Mouse (Mus musculus) adrenal gland, adult 18-20 months (tissue): ENCODE results near the gene Nr2e3. TPM values are rescaled to one million over a fixed set of nuclear protein-coding genes. Genes with fewer than 3 reads are reported as not detected.
"Not testable (repeated sequence)": the region's sequence is repeated elsewhere in the genome, so short reads cannot be mapped to it uniquely, and the experiment has no call there.

Experiments used
- DNase-seq, 2 experiments: peaks; one replicate each; pipeline ENCODE4 v3.0.0; 2021 to 2022; ENCODE audit warnings: low spot score in 2 of 2
- long read RNA-seq, 2 experiments: library from polyadenylated mRNA; stranded (forward); transcript quantifications; one replicate each; pipeline ENCODE4 v2.0.0; 2021
- total RNA-seq, 2 experiments: library from RNA; stranded (reverse); gene quantifications; 1 replicate in 1 of 2; 2 replicates in 1 of 2; pipeline ENCODE4 v1.2.3; 2021

Gene Nr2e3
- total RNA-seq = not detected
- long read RNA-seq, experiment 1 = 0 reads
- long read RNA-seq, experiment 2 = 0 reads

DNA sequence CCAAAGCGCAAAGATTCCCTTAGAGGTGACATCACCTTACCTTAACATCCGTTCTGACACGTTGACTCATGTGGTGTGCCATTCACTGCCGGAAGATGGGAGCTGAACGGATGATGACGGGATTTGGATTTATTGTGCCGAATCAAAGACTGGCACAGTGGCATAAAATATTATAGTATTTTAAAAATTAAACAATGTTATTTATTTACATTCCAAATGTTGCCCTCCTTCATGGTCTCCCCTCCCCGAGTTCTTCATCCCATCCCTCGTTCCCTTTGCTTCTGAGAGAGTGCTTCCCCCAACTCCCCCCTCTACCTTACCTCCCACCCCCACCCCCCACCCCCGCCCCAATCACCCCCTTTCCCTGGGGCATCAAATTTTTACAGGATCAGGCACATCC is at the start of gene Nr2e3:
Gene Nr2e3, minus strand, starts transcription at position 101 of the 400 bp plus-strand sequence.
- no peak for DNase-seq

GRCm38 (mm10) chr9:60008936-60009335 is 48.5 kb upstream of the Nr2e3 start:
- no peak for DNase-seq

DNA sequence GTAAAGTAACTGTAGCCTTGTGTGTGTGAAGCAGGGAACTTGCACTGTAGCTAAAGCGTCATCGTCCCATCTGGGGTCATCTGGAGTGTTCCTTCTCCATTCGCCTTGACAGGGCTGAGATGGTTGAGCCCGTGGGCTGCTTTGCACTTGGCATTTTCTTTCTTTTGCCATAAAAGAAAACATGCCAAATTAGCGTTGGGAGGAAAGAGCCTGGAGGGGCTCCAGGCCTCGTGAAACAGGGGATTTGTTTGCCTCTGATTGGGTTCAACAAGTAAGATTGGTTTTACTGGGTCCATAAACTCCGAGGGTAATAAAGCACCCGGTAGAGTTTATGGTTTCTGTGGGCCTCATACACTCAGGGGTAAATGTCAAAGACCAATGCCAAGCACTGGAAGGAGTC is 41.9 kb upstream of the Nr2e3 start:
- DNase-seq = no peak

DNA sequence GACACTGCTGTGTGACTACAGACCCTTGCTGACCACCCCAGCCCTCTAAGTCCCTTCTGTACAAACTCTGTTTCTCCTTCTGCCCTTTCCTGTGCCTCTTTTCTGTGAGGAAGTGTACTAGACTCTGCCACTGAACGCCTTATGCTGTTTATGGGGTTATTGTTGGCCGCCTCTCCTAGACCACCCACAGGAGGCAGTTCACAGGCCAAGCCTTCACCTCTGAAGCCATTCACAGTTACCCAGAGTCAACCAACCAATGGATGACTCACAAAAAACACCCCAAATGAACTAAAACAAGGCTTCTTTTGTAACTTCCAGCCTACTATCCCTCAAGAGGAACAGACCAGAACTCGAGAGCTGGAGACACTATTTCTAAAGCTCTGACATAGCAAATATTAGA is 41.0 kb upstream of the Nr2e3 start:
- no peak for DNase-seq

DNA sequence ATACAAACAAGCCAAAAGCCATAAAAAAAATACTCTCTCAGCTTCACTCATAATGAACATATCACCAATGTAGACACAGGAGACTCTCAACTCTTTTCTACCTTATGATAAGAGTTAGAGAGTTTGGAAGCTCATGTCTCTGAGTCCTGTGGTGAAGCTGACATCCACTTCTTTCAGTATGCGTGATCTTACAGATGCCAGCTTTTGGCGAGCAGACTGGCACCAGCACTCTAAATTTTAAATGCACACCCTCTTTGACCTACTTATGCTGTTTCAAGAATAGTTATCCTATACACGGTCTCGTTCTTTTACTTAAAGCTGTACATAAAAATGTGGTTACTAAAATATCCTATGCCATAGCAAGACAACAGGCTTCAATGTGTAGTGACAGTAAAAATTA is 37.3 kb upstream of the Nr2e3 start:
- DNase-seq = no peak

- DNase-seq = no peak
Measured at GRCm38 (mm10) chr9:59991407-59991806, 30.9 kb upstream of the Nr2e3 start.

- peak; percentile 65 to 70 for DNase-seq
Measured at GRCm38 (mm10) chr9:59989864-59990263, 29.4 kb upstream of the Nr2e3 start.

GRCm38 (mm10) chr9:59985900-59986572 is 25.6 kb upstream of the Nr2e3 start:
- DNase-seq = no peak

GRCm38 (mm10) chr9:59981116-59981515 is 20.7 kb upstream of the Nr2e3 start:
- no peak for DNase-seq

- DNase-seq = no peak
Measured at GRCm38 (mm10) chr9:59971263-59971662, 10.8 kb upstream of the Nr2e3 start.

DNA sequence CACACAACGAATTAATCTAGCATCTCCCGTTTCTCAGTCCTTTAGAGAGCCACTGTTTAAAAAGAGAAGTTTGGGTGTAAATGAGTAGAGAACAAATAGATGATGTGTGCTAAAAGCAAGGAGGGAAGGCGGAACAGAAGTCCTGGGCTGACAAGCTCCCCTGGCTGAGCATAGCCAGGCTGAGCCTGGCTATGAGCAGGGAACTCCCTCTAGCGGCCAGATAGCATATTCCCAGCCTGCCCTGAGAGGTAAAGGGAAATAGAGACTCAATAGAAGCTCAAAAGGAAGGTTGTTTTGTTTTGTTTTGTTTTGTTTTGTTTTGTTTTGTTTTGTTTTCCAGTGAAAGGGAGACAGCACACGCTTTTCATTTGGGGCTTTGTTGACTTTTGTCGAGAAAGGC is 8.9 kb upstream of the Nr2e3 start:
- peak in 1 of 2 experiments; percentile 37 for DNase-seq

DNA sequence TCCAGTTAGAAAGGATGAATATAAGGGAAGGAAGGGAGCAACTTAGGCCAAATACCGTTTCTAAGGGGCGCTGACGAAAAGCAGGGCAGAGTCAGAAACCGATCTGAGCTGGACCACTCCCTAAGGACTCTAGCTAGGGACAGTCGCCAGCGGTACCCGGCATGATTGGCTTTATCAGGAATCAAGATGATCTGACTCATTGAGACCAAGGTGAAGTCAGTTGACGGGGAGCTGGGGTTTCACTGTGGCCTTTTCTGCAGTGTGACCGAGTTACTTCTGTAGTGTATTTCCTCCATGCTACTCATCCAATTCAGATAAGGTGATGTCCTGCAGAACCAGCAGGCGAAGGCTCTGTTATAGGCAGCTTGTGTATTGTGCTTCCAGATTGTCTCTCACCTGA is 4.6 kb upstream of the Nr2e3 start:
- no peak for DNase-seq

GRCm38 (mm10) chr9:59964367-59964766 is 3.9 kb upstream of the Nr2e3 start:
- no peak for DNase-seq

DNA sequence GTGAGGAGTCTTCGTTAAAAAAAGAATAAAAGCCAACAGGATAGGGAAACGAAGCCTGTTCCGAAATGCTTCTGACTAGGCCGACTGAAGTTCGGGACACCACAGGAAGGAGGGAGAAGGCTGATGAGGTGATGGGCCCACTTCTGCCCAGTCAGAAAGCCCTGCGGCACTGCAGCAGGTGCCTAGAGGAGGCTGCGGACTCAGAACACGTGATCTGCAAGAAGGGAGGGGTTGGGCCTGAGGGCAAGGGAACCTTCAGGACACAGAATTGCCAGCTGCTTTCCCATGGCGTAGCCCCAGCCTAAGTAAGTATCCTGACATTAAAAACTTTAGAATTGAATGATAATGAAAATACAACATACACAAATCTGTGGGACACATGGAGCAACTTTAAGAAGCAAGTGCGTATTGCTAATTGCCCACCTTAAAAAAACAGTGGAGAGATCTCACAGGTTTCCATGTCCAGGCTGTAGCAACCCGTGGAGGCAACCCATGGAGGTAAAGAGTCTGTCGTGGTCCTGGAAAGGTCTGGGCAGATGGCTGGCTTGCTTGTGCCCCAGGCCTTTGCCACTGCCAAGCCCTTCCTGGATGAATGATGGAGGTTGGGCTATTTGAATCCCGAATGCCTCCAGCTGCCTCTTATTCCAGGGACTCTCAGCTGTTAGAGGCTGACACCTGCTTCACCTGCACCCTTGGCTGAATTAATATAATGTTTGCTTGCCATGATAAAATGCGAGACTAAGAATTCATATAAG is 919 bp upstream of the Nr2e3 start:
- no peak for DNase-seq

DNA sequence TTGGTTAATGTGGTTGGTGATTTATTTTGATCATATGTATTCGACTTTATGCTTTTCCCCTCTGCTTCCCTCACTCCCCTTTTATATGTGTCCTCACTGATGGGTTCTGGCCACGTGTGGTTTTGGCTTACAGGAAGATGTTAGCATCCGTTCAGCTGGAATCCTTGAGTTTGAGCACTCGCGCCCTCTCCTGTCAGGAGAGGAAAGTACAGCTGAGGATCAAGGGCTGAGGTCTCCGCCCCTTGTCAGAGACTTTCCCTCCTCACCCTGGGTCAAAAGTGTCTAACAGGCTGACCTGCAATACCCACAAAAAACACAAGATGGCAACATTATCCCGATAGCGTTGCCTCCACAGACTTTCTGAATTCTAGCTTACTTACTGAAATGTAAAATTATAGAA is 1.2 kb downstream of the Nr2e3 start:
- DNase-seq = peak; percentile 69 to 80

GRCm38 (mm10) chr9:59958115-59958514 is 2.3 kb downstream of the Nr2e3 start:
- not testable (repeated sequence) for DNase-seq

DNA sequence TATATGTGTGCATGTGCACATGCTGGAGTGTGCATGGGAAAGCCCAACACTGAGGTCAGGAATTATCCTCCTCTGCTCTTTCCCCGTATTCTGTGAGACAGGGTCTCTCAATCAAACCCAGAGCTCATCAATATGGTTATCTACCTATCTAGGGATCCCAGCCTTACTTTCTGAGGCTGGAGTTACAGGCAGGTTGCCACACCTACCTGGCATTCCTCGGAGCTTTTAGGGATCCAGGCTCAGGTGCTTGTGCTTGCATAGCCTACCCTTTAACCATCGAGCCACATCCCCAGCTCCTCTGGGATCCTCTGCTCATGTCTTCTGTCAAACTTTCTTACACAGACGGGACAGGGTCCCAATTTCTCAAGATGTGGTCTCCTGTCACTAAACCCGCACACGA is 4.0 kb downstream of the Nr2e3 start:
- DNase-seq = peak in 1 of 2 experiments; percentile 1

DNA sequence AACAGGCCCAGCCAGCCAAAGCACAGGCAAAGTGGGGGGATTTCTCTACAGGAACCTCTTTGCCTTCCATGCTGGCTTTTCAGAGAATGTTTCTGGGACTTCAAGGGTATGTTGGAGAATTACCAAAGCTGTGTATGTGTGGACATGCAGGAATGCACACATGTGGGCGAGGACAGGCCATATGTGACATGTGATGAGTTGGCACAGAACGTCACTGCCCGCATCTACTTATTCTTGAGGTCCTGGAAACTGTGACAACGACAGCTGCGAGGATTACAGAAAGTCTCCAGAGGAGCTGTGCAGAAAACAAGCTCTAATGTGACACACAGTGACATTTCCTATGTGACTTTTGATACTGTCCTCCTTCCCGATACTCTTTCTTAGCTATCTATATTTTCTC is 4.8 kb downstream of the Nr2e3 start:
- DNase-seq = peak in 1 of 2 experiments; percentile 15

GRCm38 (mm10) chr9:59955199-59955598 is 5.3 kb downstream of the Nr2e3 start:
- DNase-seq = no peak

GRCm38 (mm10) chr9:59953556-59953955 is 6.9 kb downstream of the Nr2e3 start:
- peak in 1 of 2 experiments; percentile 17 for DNase-seq

DNA sequence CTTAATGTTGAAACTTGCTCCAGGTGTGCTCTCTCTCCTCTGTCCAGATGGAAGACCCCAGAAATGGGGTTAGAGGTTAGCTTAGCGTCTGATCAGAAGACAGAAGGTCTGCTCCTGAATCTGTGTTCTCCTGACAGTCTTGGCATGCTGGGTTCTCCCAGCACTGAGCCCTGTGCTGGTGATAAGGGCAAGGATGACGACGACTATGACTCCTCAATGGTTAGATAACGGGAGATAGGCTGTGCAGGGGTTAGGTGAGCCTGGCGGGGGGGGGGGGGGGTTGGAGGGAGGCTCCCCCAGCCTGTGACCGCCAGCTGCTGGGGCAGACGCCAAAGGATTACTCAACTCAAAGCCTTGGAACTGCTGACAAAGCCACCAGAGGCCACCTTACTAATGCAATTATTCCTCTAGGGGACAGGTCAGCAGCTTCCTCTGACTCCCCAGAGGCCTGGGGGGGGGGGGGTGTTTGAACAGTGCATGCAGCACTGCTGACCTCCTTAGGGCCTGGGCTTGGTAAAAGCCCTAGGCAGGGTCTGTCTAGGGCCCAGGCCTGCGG is 7.9 kb downstream of the Nr2e3 start:
- DNase-seq = peak in 1 of 2 experiments; percentile 29

- DNase-seq = no peak
Measured at GRCm38 (mm10) chr9:59951943-59952342, 8.5 kb downstream of the Nr2e3 start.
